Mouse (Mus musculus) midbrain, embryonic 13.5 days (tissue): ENCODE measurements around the gene Ptp4a2. TPM values are rescaled to one million over a fixed set of nuclear protein-coding genes. Genes with fewer than 3 reads are reported as not detected.
"Not testable (repeated sequence)": the region's sequence is repeated elsewhere in the genome, so short reads cannot be mapped to it uniquely, and the experiment has no call there.

Experiments used
- ATAC-seq: fragments of 200-750 bp; cut with Nextera tagmentation; 2 replicates; pipeline ENCODE4 v1.8.0; 2017; ENCODE audit warnings: mild to moderate bottlenecking, moderate TSS enrichment, moderate library complexity
- H3K27ac ChIP-seq: fragments of 300-500 bp; sonication (generic); 2 replicates; pipeline ENCODE4 v1.5.1; 2015; ENCODE audit warnings: inconsistent platforms, mild to moderate bottlenecking, moderate library complexity
- H3K27me3 ChIP-seq: fragments of 300-500 bp; sonication (generic); 2 replicates; pipeline ENCODE4 v1.6.1; 2015; ENCODE audit warnings: mild to moderate bottlenecking, inconsistent platforms
- H3K36me3 ChIP-seq: fragments of 300-500 bp; sonication (generic); 2 replicates; pipeline ENCODE4 v1.6.1; 2015; ENCODE audit warnings: mild to moderate bottlenecking, inconsistent platforms
- H3K4me1 ChIP-seq: fragments of 300-500 bp; sonication (generic); replicated peaks from 2 replicates; pipeline ENCODE4 v1.6.1; 2015; ENCODE audit warnings: inconsistent platforms
- H3K4me2 ChIP-seq: fragments of 300-500 bp; sonication (generic); replicated peaks from 2 replicates; pipeline ENCODE4 v1.6.1; 2015; ENCODE audit warnings: moderate library complexity, mild to moderate bottlenecking, inconsistent platforms
- H3K4me3 ChIP-seq: fragments of 300-500 bp; sonication (generic); replicated peaks from 2 replicates; pipeline ENCODE4 v1.5.1; 2015; ENCODE audit warnings: mild to moderate bottlenecking, inconsistent platforms
- H3K9ac ChIP-seq: fragments of 300-500 bp; sonication (generic); replicated peaks from 2 replicates; pipeline ENCODE4 v1.6.1; 2015; ENCODE audit warnings: mild to moderate bottlenecking, inconsistent platforms
- H3K9me3 ChIP-seq: fragments of 300-500 bp; sonication (generic); 2 replicates; pipeline ENCODE4 v1.6.1; 2016; ENCODE audit warnings: mild to moderate bottlenecking, inconsistent platforms
- WGBS: fragments of 180-500 bp; shearing (Covaris S2); methylation state at CpG from one replicate; pipeline ENCODE4 v1.1.7; 2015; 5-methylcytosine and 5-hydroxymethylcytosine counted together
- polyA plus RNA-seq: library from polyadenylated mRNA; unstranded; fragments of >200 nt; fragmentation: Nextera tagmentation; extraction: Ambion mirVana; gene quantifications from 2 replicates; pipeline ENCODE4 v1.2.1, GENCODE M21; 2015

Ptp4a2 gene
- 287 and 316 TPM in 2 replicates for polyA plus RNA-seq

- Histone ChIP-seq H3K27me3 (peaks cover 11% of the 10 kb centered on the region), H3K36me3 (no peaks in the 10 kb centered on the region), H3K9ac (peak within 1 kb of the TSS; percentile 56), H3K9me3 (no peaks in the 10 kb centered on the region), H3K4me2 (peak within 1 kb of the TSS; percentile 59), H3K4me3 (peak within 1 kb of the TSS; percentile 33), H3K27ac (no peak within 1 kb of the TSS), H3K4me1 (peaks cover 5% of the 10 kb centered on the region)
- 21% methylated on average over 35 of the region's 35 CpGs for WGBS
- ATAC-seq: no peak
These were observed at the start of gene Ptp4a2 for GRCm38 (mm10) chr4:129810798-129811604. Ptp4a2 (plus strand) TSS chr4:129811219.

- WGBS: 94% methylated on average over 12 of the region's 12 CpGs
- Histone ChIP-seq H3K4me2 (no peak overlapping the region), H3K9me3 (no peaks in the 10 kb centered on the region), H3K27ac (no peak overlapping the region), H3K27me3 (no peaks in the 10 kb centered on the region), H3K36me3 (no peaks in the 10 kb centered on the region), H3K9ac (no peak overlapping the region), H3K4me3 (no peak overlapping the region), H3K4me1 (no peaks in the 10 kb centered on the region)
- ATAC-seq: no peak
These were observed 49.4 kb upstream of the Ptp4a2 start for GRCm38 (mm10) chr4:129761606-129762005.

GRCm38 (mm10) chr4:129762496-129762895 lies 48.5 kb upstream of the Ptp4a2 start:
- not testable (repeated sequence) for H3K27me3 ChIP-seq

GRCm38 (mm10) chr4:129765351-129765750 lies 45.7 kb upstream of the Ptp4a2 start:
- Histone ChIP-seq H3K9me3 (no peaks in the 10 kb centered on the region), H3K27me3 (no peaks in the 10 kb centered on the region), H3K4me3 (no peak overlapping the region), H3K27ac (no peak overlapping the region), H3K36me3 (no peaks in the 10 kb centered on the region), H3K9ac (no peak overlapping the region), H3K4me2 (no peak overlapping the region), H3K4me1 (no peaks in the 10 kb centered on the region)
- no peak for ATAC-seq
- WGBS: 91% methylated on average over 3 of the region's 3 CpGs

More at GRCm38 (mm10) chr4:129762496-129762895, 48.5 kb upstream of the Ptp4a2 start:
- H3K4me1 ChIP-seq, H3K4me3 ChIP-seq, ATAC-seq, H3K9ac ChIP-seq, H3K36me3 ChIP-seq, H3K27ac ChIP-seq, H3K9me3 ChIP-seq, H3K4me2 ChIP-seq: not testable (repeated sequence)
- 85% methylated on average over 1 of the region's 1 CpGs for WGBS

GRCm38 (mm10) chr4:129767782-129768181 lies 43.2 kb upstream of the Ptp4a2 start:
- Histone ChIP-seq H3K4me3 (no peak overlapping the region), H3K9ac (no peak overlapping the region), H3K27ac (no peak overlapping the region), H3K27me3 (peaks cover 4% of the 10 kb centered on the region; the same call in 1 of the 2 replicates), H3K9me3 (no peaks in the 10 kb centered on the region), H3K36me3 (no peaks in the 10 kb centered on the region), H3K4me2 (no peak overlapping the region), H3K4me1 (peaks cover 18% of the 10 kb centered on the region)
- WGBS: 79% methylated on average over 8 of the region's 8 CpGs
- no peak for ATAC-seq

GRCm38 (mm10) chr4:129768742-129769141 lies 42.3 kb upstream of the Ptp4a2 start:
- peaks cover 19% of the 10 kb centered on the region for H3K4me1 ChIP-seq
- not testable (repeated sequence) for H3K27me3 ChIP-seq, H3K9me3 ChIP-seq, H3K9ac ChIP-seq, H3K4me2 ChIP-seq, H3K36me3 ChIP-seq, H3K4me3 ChIP-seq, H3K27ac ChIP-seq, ATAC-seq
- WGBS: 87% methylated on average over 3 of the region's 3 CpGs

- Histone ChIP-seq H3K4me3 (no peak overlapping the region), H3K27me3 (peaks cover 7% of the 10 kb centered on the region; the same call in 1 of the 2 replicates), H3K4me1 (peaks cover 25% of the 10 kb centered on the region), H3K36me3 (no peaks in the 10 kb centered on the region), H3K9ac (no peak overlapping the region), H3K4me2 (no peak overlapping the region), H3K27ac (no peak overlapping the region), H3K9me3 (no peaks in the 10 kb centered on the region)
- 66% methylated on average over 6 of the region's 6 CpGs for WGBS
- ATAC-seq: no peak
These were observed 40.4 kb upstream of the Ptp4a2 start for GRCm38 (mm10) chr4:129770600-129770999.

GRCm38 (mm10) chr4:129771314-129771671 lies 39.7 kb upstream of the Ptp4a2 start:
- Histone ChIP-seq H3K9me3 (no peaks in the 10 kb centered on the region), H3K27me3 (peaks cover 7% of the 10 kb centered on the region; the same call in 1 of the 2 replicates), H3K4me2 (peak overlapping the region; percentile 41), H3K27ac (peak overlapping the region; percentile 81), H3K4me3 (0 out of 2 replicates have a peak overlapping the region, but pooled peaks have one; percentile 3), H3K9ac (0 out of 2 replicates have a peak overlapping the region, but pooled peaks have one; percentile 4), H3K4me1 (peaks cover 28% of the 10 kb centered on the region), H3K36me3 (no peaks in the 10 kb centered on the region)
- WGBS: 23% methylated on average over 7 of the region's 7 CpGs
- peak; percentile 27; the same call in 1 of the 2 replicates for ATAC-seq

- peak; percentile 60; the same call in 1 of the 2 replicates for ATAC-seq
- peak overlapping the region; percentile 81 for H3K27ac ChIP-seq
- H3K9ac ChIP-seq: peak overlapping the region; percentile 4; the same call in 1 of the 2 replicates
These were observed 39.1 kb upstream of the Ptp4a2 start for GRCm38 (mm10) chr4:129771672-129772521.

GRCm38 (mm10) chr4:129781881-129782675 lies 28.9 kb upstream of the Ptp4a2 start:
- H3K27ac ChIP-seq: peak overlapping the region; percentile 36; the same call in 1 of the 2 replicates
- H3K4me1 ChIP-seq: peaks cover 15% of the 10 kb centered on the region
- H3K36me3 ChIP-seq: no peaks in the 10 kb centered on the region
- 0 out of 2 replicates have a peak overlapping the region, but pooled peaks have one; percentile 1 for H3K9ac ChIP-seq
- no peaks in the 10 kb centered on the region for H3K9me3 ChIP-seq
- no peak overlapping the region for H3K4me2 ChIP-seq
- ATAC-seq: 0 out of 2 replicates have a peak, but pooled peaks have one; percentile 48
- no peak overlapping the region for H3K4me3 ChIP-seq
- WGBS: 8% methylated on average over 4 of the region's 4 CpGs
- H3K27me3 ChIP-seq: no peaks in the 10 kb centered on the region

More at GRCm38 (mm10) chr4:129771672-129772521, 39.1 kb upstream of the Ptp4a2 start:
- Histone ChIP-seq H3K27me3 (peaks cover 7% of the 10 kb centered on the region; the same call in 1 of the 2 replicates), H3K4me3 (0 out of 2 replicates have a peak overlapping the region, but pooled peaks have one; percentile 3), H3K9me3 (no peaks in the 10 kb centered on the region), H3K4me1 (peaks cover 28% of the 10 kb centered on the region), H3K36me3 (no peaks in the 10 kb centered on the region), H3K4me2 (peak overlapping the region; percentile 41)
- WGBS: 3% methylated on average over 21 of the region's 21 CpGs

GRCm38 (mm10) chr4:129782857-129783331 lies 28.1 kb upstream of the Ptp4a2 start:
- WGBS: 38% methylated on average over 3 of the region's 3 CpGs

More at GRCm38 (mm10) chr4:129782857-129783331, 28.1 kb upstream of the Ptp4a2 start:
- Histone ChIP-seq H3K4me1 (peaks cover 15% of the 10 kb centered on the region), H3K9ac (no peak overlapping the region), H3K9me3 (no peaks in the 10 kb centered on the region), H3K4me2 (no peak overlapping the region), H3K27me3 (no peaks in the 10 kb centered on the region), H3K27ac (peak overlapping the region; percentile 36; the same call in 1 of the 2 replicates), H3K4me3 (no peak overlapping the region), H3K36me3 (no peaks in the 10 kb centered on the region)
- ATAC-seq: no peak
